Mouse (Mus musculus) embryo, embryonic 10.5 days (tissue): ENCODE measurements at regions not wholly inside any gene's neighbourhood (a gene's known extent, or its start where the extent isn't known, plus 50 kb on each side); places are given as distances from the start of the nearest gene placed in this dataset.
A peak's percentile ranks its signal among the peaks of the same experiment; 100 is the strongest.

Experiments
- DNase-seq: peaks from one replicate; pipeline ENCODE4 v3.0.0-alpha.2; 2015; ENCODE audit warnings: low spot score

GRCm38 (mm10) chrX:139392777-139393176 is 59.3 kb downstream of the Trap1a start:
- DNase-seq: peak; percentile 6

DNA sequence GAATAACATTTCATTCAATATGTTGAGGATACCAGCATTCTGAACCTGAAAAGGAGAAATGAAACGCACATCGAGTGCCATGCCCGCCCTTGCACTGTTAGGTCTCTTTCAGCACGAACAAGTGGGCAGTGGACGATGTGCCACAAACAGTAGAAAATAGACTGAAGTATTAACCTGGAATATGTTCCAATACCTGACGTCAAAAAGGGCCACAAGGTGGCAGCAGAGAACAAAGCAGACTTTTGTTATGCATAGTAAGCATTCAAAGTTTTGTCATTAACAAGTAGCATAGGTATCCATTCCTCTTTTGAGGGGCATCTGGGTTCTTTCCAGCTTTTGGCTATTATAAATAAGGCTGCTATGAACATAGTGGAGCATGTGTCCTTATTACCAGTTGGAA is 63.5 kb upstream of the D330045A20Rik start:
- peak; percentile 64 for DNase-seq

DNA sequence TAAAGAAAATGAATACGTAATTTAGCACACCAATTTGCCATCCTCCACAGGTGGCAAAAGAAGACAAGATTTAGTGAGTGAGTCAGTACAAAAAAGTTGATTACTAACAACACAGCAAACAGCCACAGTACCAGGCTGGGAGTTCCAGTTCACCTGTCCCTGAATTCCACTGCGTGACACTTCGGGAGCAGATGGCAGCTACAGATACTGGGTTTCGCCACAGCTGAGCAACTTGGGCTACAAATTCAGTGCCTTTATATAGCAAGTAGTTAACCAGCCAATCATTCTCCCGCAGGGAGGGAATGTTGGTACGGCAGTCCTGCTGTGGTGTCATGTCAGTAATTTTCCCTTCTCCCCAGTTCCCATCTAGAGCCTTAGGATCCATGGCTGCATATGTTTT is 60.3 kb upstream of the D330045A20Rik start:
- DNase-seq: no peak

DNA sequence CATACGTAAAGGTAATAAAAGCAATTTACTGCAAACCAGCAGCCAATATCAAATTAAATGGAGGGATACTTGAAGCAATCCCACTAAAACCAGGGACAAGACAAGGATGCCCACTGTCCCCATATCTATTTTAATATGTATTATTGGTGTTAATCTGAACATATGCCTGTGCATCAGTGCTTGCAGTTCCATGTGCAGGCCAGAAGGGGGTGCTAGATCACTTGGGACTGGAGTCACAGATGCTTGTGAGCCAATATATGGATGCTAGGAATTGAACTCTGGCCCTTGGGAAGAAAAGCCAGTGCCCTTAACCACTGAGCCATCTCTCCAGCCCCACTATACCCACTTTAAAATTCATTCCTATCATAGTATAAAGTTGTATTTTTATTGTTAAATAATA is 55.9 kb upstream of the D330045A20Rik start:
- no peak for DNase-seq
